Mouse (Mus musculus): ENCODE data around the gene Mpv17l.
A peak's percentile ranks its signal among the peaks of the same experiment; 100 is the strongest.
"Not testable (repeated sequence)": the region's sequence is repeated elsewhere in the genome, so short reads cannot be mapped to it uniquely, and the experiment has no call there.

The Mpv17l gene

GRCm38 (mm10) chr16:13981726-13982125 is 78.8 kb downstream of the Mpv17l start:
- not testable (repeated sequence) for H3K27me3 ChIP-seq (ENCODE audit: insufficient read depth, low read length)
- H3K9me3 ChIP-seq (ENCODE audit: low read length): peaks cover 53% of the 10 kb centered on the region
- H3K36me3 ChIP-seq (ENCODE audit: insufficient read depth, low read length): peaks cover 23% of the 10 kb centered on the region
- H3K4me1 ChIP-seq (replicated peaks; ENCODE audit: low read depth, low read length): peaks cover 34% of the 10 kb centered on the region
- peak; percentile 85 for TF ChIP-seq NANOG (IDR thresholded peaks at IDR 0.05; ENCODE audit: borderline replicate concordance, low read length)
- H3K4me3 ChIP-seq (replicated peaks; ENCODE audit: low read length): peak overlapping the region; percentile 73

- H3K27me3 ChIP-seq (ENCODE audit: insufficient read depth, low read length): no peaks in the 10 kb centered on the region
- H3K4me1 ChIP-seq (replicated peaks; ENCODE audit: low read depth, low read length): peaks cover 41% of the 10 kb centered on the region
- no peak overlapping the region for H3K4me3 ChIP-seq (replicated peaks; ENCODE audit: low read length)
- H3K9me3 ChIP-seq (ENCODE audit: low read length): peaks cover 53% of the 10 kb centered on the region
- H3K36me3 ChIP-seq (ENCODE audit: insufficient read depth, low read length): peaks cover 23% of the 10 kb centered on the region
- TF ChIP-seq POU5F1 (IDR thresholded peaks at IDR 0.05; ENCODE audit: borderline replicate concordance, low read length) (peak; percentile 72; the same call in 1 of the 2 replicates), CTCF (conservative IDR thresholded peaks at IDR 0.05; ENCODE audit: low read length) (no peak)
These were observed 80.2 kb downstream of the Mpv17l start for GRCm38 (mm10) chr16:13983161-13983560.

GRCm38 (mm10) chr16:13986197-13986573 is 83.2 kb downstream of the Mpv17l start:
- TF ChIP-seq NANOG (IDR thresholded peaks at IDR 0.05; ENCODE audit: borderline replicate concordance, low read length): no peak
- TF ChIP-seq POU5F1 (IDR thresholded peaks at IDR 0.05; ENCODE audit: borderline replicate concordance, low read length): no peak
- TF ChIP-seq CTCF (conservative IDR thresholded peaks at IDR 0.05; ENCODE audit: low read length): no peak
- Histone ChIP-seq H3K27me3 (ENCODE audit: insufficient read depth, low read length) (no peaks in the 10 kb centered on the region), H3K36me3 (ENCODE audit: insufficient read depth, low read length) (peaks cover 31% of the 10 kb centered on the region), H3K4me1 (replicated peaks; ENCODE audit: low read depth, low read length) (peaks cover 66% of the 10 kb centered on the region), H3K9me3 (ENCODE audit: low read length) (peaks cover 36% of the 10 kb centered on the region), H3K4me3 (replicated peaks; ENCODE audit: low read length) (peak overlapping the region; percentile 88)

GRCm38 (mm10) chr16:13986574-13987478 is 83.9 kb downstream of the Mpv17l start, which contains the start of the genes 2900011O08Rik and Ifitm7:
Gene 2900011O08Rik (plus strand): TSS chr16:13986604.
Gene Ifitm7 (minus strand): TSS chr16:13986888.
- TF ChIP-seq CTCF (conservative IDR thresholded peaks at IDR 0.05; ENCODE audit: low read length): no peak
- no peak for TF ChIP-seq POU5F1 (IDR thresholded peaks at IDR 0.05; ENCODE audit: borderline replicate concordance, low read length)
- peak; percentile 55; the same call in 1 of the 2 replicates for TF ChIP-seq NANOG (IDR thresholded peaks at IDR 0.05; ENCODE audit: borderline replicate concordance, low read length)
- Histone ChIP-seq H3K27me3 (ENCODE audit: insufficient read depth, low read length) (no peaks in the 10 kb centered on the region), H3K9me3 (ENCODE audit: low read length) (peaks cover 29% of the 10 kb centered on the region), H3K4me1 (replicated peaks; ENCODE audit: low read depth, low read length) (peaks cover 71% of the 10 kb centered on the region), H3K4me3 (replicated peaks; ENCODE audit: low read length) (peak within 1 kb of the TSS; percentile 88), H3K36me3 (ENCODE audit: insufficient read depth, low read length) (peaks cover 33% of the 10 kb centered on the region)

- Histone ChIP-seq H3K4me1 (replicated peaks; ENCODE audit: low read depth, low read length) (peaks cover 49% of the 10 kb centered on the region), H3K27me3 (ENCODE audit: insufficient read depth, low read length) (no peaks in the 10 kb centered on the region), H3K9me3 (ENCODE audit: low read length) (no peaks in the 10 kb centered on the region), H3K36me3 (ENCODE audit: insufficient read depth, low read length) (peaks cover 48% of the 10 kb centered on the region), H3K4me3 (replicated peaks; ENCODE audit: low read length) (no peak overlapping the region)
- TF ChIP-seq POU5F1 (IDR thresholded peaks at IDR 0.05; ENCODE audit: borderline replicate concordance, low read length) (no peak), NANOG (IDR thresholded peaks at IDR 0.05; ENCODE audit: borderline replicate concordance, low read length) (no peak), CTCF (conservative IDR thresholded peaks at IDR 0.05; ENCODE audit: low read length) (no peak)
These were observed 89.7 kb downstream of the Mpv17l start for GRCm38 (mm10) chr16:13992518-13993248.

GRCm38 (mm10) chr16:13994076-13994475 is 91.1 kb downstream of the Mpv17l start:
- TF ChIP-seq NANOG (IDR thresholded peaks at IDR 0.05; ENCODE audit: borderline replicate concordance, low read length) (no peak), POU5F1 (IDR thresholded peaks at IDR 0.05; ENCODE audit: borderline replicate concordance, low read length) (no peak), CTCF (conservative IDR thresholded peaks at IDR 0.05; ENCODE audit: low read length) (no peak)
- Histone ChIP-seq H3K36me3 (ENCODE audit: insufficient read depth, low read length) (peaks cover 61% of the 10 kb centered on the region), H3K9me3 (ENCODE audit: low read length) (no peaks in the 10 kb centered on the region)

GRCm38 (mm10) chr16:13994502-13994901 is 91.5 kb downstream of the Mpv17l start:
- Histone ChIP-seq H3K9me3 (ENCODE audit: low read length) (no peaks in the 10 kb centered on the region), H3K36me3 (ENCODE audit: insufficient read depth, low read length) (peaks cover 61% of the 10 kb centered on the region), H3K4me3 (replicated peaks; ENCODE audit: low read length) (no peak overlapping the region), H3K4me1 (replicated peaks; ENCODE audit: low read depth, low read length) (peaks cover 37% of the 10 kb centered on the region), H3K27me3 (ENCODE audit: insufficient read depth, low read length) (no peaks in the 10 kb centered on the region)
- no peak for TF ChIP-seq NANOG (IDR thresholded peaks at IDR 0.05; ENCODE audit: borderline replicate concordance, low read length)

More at GRCm38 (mm10) chr16:13994076-13994475, 91.1 kb downstream of the Mpv17l start:
- H3K27me3 ChIP-seq (ENCODE audit: insufficient read depth, low read length): no peaks in the 10 kb centered on the region
- H3K4me1 ChIP-seq (replicated peaks; ENCODE audit: low read depth, low read length): peaks cover 42% of the 10 kb centered on the region
- H3K4me3 ChIP-seq (replicated peaks; ENCODE audit: low read length): no peak overlapping the region
